ENCODE assay signal across 22 mouse cellular contexts in genomic region chr1:193042760-193043295, GRCm38 (mm10). TPM values are rescaled to one million over a fixed set of nuclear protein-coding genes. Genes with fewer than 3 reads are reported as not detected.
DNase-seq lines count a peak whose midpoint lies in the region; TF ChIP-seq lines count a peak whose summit lies in the region.
"Had no signal": no experiment of that assay in that cellular context is flagged by ENCODE, and none has a peak within 500 bp of the region (broad histone marks: within the 10 kb centered on the region; RNA-seq: fewer than 3 reads in every experiment).

No protein-coding gene starts in this region.

- no peak for TF ChIP-seq CTCF in left cerebral cortex, adult 2 months (IDR thresholded peaks at IDR 0.05)
- TF ChIP-seq CTCF in cortical plate, adult 2 months (IDR thresholded peaks at IDR 0.05; ENCODE audit: extremely low read depth, insufficient read depth, low read length) = no peak

- H3K27ac ChIP-seq in left cerebral cortex, adult 2 months = peak overlapping the region; percentile 80
- 0 out of 2 replicates have a peak overlapping the region, but pooled peaks have one; percentile 8 for H3K27ac ChIP-seq in cortical plate, adult 2 months (ENCODE audit: insufficient read depth, low read length)
- H3K27ac ChIP-seq: embryonic facial prominence, embryonic 13.5 days; forebrain, embryonic 12.5 days; heart, embryonic 10.5 days; hindbrain, embryonic 12.5 days; hindbrain, postnatal 0 days had no signal

- DNase-seq in layer of hippocampus, adult 11-12 months (ENCODE audit: low spot score) = peak; percentile 16
- no peak for DNase-seq in layer of hippocampus, adult 9-10 months (ENCODE audit: low spot score)
- peak in 1 of 2 experiments; percentile 32 for DNase-seq in left cerebral cortex, adult 2 months (ENCODE audit: extremely low spot score in 1 of 2, low spot score in 2 of 2)
- no peak for DNase-seq in left cerebral cortex, postnatal 4 days
- peak; percentile 30 to 31 for DNase-seq in layer of hippocampus, postnatal 36 days
- no peak for DNase-seq in adrenal gland, postnatal 14 days
- no peak for DNase-seq in ovary, adult 18-20 months (ENCODE audit: low spot score)
- DNase-seq: adrenal gland, postnatal 36 days; cerebellum, adult 11 months; cerebellum, adult 8-10 months; cerebellum, postnatal 14 days; gastrocnemius, postnatal 10 days; heart, adult 18-20 months; heart, postnatal 10 days; heart, postnatal 4 days had no signal

- no peak for TF ChIP-seq POLR2A in cortical plate, adult 2 months (IDR thresholded peaks at IDR 0.05; ENCODE audit: extremely low read depth, insufficient read depth, low read length)

- intact Hi-C loops in left cerebral cortex, adult 2 months (cut with DNase I) = loop anchor here (2.0 kb wide), 1 partner anchor 44 kb away; no protein-coding TSS in a partner anchor
- intact Hi-C loops in left cerebral cortex, postnatal 4 days (cut with DNase I) = no loop called here

- H3K4me1 ChIP-seq in cortical plate, adult 2 months (ENCODE audit: control insufficient read depth, insufficient read depth, low read length) = peaks cover 3% of the 10 kb centered on the region; the same call in 1 of the 2 replicates
- H3K4me1 ChIP-seq: embryonic facial prominence, embryonic 13.5 days; forebrain, embryonic 12.5 days; heart, embryonic 10.5 days; hindbrain, embryonic 12.5 days had no signal

- H3K4me3 ChIP-seq in left cerebral cortex, adult 2 months = no peak overlapping the region
- H3K4me3 ChIP-seq in cortical plate, adult 2 months (ENCODE audit: insufficient read depth, low read length) = no peak overlapping the region
- H3K4me3 ChIP-seq: embryonic facial prominence, embryonic 13.5 days; forebrain, embryonic 12.5 days; heart, embryonic 10.5 days; hindbrain, embryonic 12.5 days had no signal

RNA-seq across cellular contexts. Expression of gene Syt14, which starts 7.3 kb away (rescaled TPM):
- 10 to 100 TPM; 27.5 to 28.2 TPM for total RNA-seq in left cerebral cortex, adult 2 months (2021)
- total RNA-seq in left cerebral cortex, postnatal 4 days (2021) = 10 to 100 TPM; 28.6 to 29.0 TPM
- polyA plus RNA-seq in cortical plate, adult 2 months (2012; rRNA removed) = 5.8 and 6.5 TPM in 2 replicates
- total RNA-seq in layer of hippocampus, postnatal 36 days (2021) = 10 to 100 TPM; 27.2 to 29.0 TPM
- total RNA-seq in adrenal gland, postnatal 14 days (2021) = 6.6 and 6.8 TPM in 2 replicates
- total RNA-seq: CH12.LX had no signal

Comparison
In these comparisons a context has a peak if more than half of its experiments do, and no peak if none do; other contexts are left out.
1. DNase-seq: peak in layer of hippocampus, adult 11-12 months (single experiment) and layer of hippocampus, postnatal 36 days (2 of 2); none in layer of hippocampus, adult 9-10 months (single experiment), left cerebral cortex, postnatal 4 days (single experiment), adrenal gland, postnatal 14 days (single experiment) and ovary, adult 18-20 months (single experiment).